Mouse (Mus musculus): Measurements from ENCODE around the gene Tmtc2.
A peak's percentile ranks its signal among the peaks of the same experiment; 100 is the strongest.

Tmtc2 gene

GRCm38 (mm10) chr10:105548040-105548439, 26.2 kb downstream of the Tmtc2 start:
- DNase-seq (ENCODE audit: low spot score) = no peak

- no peak for DNase-seq (ENCODE audit: low spot score)
Observed at GRCm38 (mm10) chr10:105544004-105545003, 29.9 kb downstream of the Tmtc2 start.

- DNase-seq (ENCODE audit: low spot score) = no peak
Observed at GRCm38 (mm10) chr10:105542081-105542480, 32.2 kb downstream of the Tmtc2 start.

- DNase-seq (ENCODE audit: low spot score) = no peak
Observed at GRCm38 (mm10) chr10:105539697-105540096, 34.6 kb downstream of the Tmtc2 start.

GRCm38 (mm10) chr10:105536910-105537309, 37.3 kb downstream of the Tmtc2 start:
- DNase-seq (ENCODE audit: low spot score) = no peak

DNA sequence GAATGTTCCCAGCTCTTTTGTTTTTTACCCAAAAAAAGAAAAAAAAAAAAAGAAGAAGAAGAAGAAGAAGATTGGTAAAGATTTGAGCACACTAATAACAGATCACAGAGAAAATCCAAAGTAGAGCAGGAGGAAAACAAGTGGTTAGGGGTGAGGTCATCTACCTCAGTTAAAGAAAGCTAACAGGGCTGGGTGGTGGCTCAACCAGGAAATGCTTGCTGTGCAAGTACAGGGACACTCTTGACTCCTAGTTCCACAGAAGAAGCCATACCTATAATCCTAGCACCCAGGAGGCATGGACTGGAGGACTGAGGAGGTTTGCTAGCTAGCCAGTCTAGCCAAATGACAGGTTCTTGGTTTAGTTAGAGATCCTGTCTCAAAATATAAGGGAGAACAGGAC, 38.4 kb downstream of the Tmtc2 start:
- no peak for DNase-seq (ENCODE audit: low spot score)

GRCm38 (mm10) chr10:105532747-105533146, 41.5 kb downstream of the Tmtc2 start:
- DNase-seq (ENCODE audit: low spot score) = peak; percentile 30

GRCm38 (mm10) chr10:105532019-105532525, 42.2 kb downstream of the Tmtc2 start:
- no peak for DNase-seq (ENCODE audit: low spot score)

DNA sequence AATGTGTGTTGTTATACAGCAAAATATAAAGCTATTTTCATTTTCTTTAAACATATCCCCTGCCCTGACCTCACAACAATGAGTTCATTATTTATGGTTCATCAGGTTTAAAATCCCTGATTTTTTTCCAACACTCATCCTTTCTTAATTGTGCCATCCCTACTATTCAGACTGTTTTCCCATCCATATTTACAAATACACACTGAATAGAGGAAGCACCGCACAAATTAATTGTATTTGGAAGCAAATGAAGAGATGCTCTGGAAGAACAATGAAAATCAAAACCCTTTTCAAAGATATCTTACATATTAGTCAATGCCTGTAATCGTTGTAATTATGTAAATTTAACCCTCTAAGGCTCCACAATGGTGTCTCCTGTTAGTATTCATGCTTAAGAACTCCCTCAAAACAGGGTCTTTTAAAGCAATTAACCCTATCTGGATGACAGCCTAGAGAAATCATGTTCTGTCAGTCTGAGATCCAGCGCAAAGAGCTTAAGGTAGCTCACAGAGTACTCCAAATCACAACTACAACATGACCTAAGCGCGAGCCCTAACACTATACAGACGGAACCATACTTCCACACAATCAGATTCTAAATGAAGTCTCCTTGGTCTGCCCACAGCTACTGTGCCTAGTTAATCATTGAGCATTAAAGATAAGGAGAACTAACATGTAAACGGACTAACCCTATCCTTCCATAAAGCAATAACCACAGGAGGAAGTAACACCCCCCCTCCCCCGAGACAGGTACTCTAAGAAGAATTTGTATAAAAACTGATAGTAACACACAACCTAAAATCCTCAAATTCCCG, 43.0 kb downstream of the Tmtc2 start:
- DNase-seq (ENCODE audit: low spot score) = no peak

DNA sequence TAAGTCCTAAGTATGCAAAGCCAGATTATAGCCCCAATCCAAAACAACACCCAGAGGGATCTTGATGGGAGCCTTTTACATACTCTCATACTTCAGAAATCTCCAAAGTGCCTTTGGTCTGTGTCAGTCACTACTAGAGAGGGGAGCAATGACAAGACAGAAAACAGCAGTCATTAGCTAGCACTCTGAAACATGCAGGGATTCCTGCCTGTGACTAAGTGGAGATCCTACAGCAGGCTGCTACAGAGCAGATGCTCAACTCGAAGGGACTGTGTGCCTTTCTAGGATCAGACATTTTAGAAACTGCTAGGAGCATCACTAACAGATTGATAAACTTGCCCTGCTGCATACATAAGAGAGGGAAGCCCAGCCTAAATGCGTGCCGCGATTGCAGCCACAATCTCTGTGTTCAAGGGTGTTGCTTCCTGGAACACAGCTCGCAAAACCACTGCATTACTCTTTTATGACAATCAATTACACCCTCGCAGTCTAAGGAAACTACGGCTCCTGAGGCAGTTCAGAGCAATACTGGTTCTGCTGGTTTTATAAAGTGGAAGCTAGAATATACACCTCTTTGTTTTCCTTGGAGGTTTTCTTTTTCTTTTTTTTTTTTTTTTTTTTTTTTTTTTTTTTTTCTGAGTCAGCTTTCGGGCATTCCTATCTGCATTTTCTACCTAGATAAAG, 50.7 kb downstream of the Tmtc2 start:
- DNase-seq (ENCODE audit: low spot score) = no peak

DNA sequence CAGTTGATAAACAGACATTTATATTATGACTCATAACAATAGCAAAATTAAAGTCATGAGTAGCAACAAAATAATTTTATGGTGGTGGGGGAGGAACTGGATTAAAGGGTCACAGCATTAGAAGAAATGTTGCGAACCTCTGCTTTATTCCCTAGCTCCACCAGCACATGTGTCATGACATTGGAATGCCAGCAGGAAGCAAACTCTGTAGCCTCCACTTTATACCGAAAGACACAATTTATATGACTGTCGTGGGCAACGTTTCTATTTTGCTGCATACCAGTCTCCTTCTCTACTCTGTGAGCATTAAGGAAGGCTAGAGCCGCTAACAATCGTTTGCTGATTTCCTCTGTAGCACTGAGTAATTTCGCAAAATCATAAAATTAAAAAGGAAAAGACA, 51.8 kb downstream of the Tmtc2 start:
- no peak for DNase-seq (ENCODE audit: low spot score)

DNA sequence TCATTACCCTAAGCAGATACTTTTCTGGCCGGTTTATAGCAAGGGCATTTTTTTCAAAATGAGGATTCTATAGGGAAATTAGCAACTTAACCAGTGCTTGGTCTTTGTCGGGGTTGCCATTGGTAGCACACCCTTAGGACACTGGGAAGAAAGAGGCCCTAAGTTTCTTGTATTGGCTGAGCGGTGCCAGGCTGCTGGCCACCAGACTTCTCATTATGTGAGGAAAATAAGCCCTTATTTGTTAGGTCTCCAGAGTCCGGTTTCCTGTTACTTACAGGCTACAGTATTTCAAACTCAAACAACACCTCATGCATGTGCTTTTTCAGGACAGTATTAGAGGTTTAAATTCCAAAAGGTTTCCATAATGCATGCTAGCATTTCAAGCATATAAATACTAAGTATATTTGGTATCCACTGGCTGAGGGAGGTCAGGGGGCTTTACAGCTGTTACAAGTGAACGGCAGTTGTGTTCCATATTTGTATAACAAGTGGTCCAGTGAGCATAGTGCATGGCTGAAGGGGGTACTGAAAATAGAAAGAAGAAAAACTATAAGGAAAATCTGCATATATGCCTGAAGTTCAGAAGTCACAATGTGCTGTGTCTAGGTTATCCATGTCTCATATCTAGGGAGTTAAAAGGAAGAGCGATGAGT, 55.0 kb downstream of the Tmtc2 start:
- DNase-seq (ENCODE audit: low spot score) = no peak

DNA sequence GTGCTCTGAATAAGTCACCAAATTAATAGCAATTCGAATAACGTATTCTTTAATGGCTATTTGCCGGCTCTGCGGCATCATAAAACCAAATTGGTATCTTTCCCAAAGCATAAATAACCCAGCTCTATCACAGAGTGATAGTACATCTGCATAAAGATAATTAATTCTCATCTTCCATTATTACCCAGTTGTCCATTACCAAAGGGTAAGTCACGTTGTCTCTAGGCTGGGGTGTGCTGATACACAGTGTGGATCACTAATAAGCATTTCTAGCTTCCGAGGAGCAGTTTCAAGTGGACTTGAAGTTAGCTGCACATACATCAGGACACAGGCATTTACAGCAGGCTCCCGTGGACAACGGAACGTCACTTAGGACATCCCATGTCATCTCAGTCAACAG, 56.1 kb downstream of the Tmtc2 start:
- DNase-seq (ENCODE audit: low spot score) = no peak

DNA sequence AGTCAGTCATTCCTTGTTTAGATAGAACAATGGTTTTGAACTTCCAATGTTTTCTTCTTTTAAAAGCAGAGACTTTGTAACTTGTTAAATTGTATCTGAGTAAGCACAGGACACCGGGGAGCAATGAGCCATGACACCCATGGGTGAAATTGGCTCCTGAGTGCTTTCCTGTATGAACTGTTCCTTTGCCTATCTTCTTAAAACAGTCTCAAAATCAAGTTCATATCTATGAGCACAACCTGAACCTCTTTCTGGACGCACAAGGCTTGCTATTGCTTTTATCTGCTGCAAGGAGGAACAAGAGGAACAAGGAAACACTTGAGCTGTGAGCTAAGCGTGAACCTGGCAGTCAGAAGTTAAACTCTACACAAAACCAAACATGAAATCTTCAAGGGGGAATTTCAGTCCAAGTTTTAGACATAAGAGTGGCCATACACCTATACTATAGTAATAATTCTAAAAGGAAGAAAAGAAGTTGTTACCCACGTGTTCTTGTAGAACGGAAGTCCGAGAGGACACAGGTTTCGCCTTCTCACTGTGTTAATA, 60.4 kb downstream of the Tmtc2 start:
- no peak for DNase-seq (ENCODE audit: low spot score)

DNA sequence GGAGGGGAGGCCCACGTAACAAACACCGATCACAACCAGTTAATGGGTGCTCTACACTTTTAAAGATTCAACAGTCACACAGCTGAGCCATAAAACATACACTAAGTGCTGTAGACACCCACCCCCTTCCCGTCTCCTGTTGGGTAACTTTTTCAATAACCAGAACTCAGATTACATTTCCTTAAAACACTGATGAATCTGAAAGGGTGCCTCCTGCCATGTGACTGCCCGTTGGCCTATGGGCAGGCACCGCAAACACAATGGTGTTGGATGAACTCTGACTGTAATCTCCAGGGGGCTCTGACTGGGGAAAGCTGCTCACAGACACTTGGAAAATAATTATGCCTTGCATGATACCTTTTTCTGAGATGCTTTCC, 64.4 kb downstream of the Tmtc2 start:
- peak; percentile 35 for DNase-seq (ENCODE audit: low spot score)

DNA sequence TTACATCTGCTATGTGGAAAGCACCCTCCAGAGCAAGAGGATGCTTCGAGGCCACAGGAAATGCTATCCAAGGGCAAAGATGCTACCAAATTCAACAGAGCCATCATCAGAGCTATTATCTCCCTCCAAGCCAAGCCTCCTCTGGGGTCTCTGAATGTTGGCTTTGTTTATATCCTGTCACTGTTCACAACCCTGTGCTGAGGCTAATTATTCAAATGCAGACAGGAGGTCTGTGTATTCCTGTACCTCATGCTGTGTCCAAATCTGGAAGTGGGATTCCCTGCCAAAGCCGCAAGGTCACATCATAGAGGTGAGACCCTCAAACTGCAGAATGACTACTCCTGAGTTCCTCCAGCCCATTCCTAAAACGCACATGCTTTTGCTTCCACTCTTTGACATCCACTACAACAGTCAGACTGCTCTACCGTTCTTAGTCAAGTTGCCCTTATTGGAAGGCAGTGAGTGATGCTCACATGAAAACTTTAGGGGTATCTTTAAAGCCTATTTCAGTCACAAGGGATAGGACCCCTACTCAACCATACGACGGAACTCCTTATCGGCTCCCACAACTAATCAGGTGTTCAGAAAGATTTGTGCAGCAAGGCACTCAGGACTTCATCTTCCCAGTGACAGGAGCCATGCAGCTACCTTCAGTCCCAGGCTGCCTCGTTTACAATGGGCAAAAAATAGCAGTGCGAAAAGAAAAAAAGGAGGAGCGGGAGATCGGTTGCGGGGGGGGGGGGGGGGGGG, 64.9 kb downstream of the Tmtc2 start:
- no peak for DNase-seq (ENCODE audit: low spot score)

DNA sequence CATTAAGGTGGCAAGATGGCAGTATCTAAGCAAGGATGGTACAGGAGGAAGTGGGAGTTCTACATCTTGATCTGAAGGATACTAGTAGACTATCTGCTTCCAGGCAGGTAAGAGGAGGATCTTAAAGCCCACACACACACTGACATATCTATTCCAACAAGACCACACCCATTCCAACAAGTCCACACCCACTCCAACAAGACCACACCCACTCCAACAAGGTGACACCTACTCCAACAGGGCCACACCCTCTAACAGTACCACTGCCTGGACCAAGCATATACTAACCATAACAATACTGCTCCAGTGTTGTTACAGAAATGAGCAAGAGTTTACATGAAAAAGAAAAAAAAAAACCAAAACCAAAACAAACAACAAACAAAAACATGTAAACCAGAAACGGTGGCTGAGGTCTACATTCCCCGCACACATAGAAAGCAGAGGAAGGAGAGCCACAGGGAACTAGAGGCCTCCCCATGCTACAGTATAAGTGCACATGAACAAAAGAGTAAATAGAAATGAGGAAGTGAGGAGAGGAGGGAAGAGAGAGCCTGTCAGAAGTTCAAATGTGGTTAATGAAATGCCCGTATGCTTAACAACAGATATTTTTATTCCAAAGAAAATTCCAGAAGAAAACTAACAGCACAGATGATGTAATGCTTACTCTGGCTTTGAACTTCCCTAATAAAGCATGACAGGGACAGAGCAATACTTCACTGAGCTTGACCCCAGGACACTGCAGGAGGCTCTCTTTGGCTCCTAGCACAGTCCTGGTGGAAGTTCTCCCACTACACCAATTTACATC, 66.1 kb downstream of the Tmtc2 start:
- DNase-seq (ENCODE audit: low spot score) = no peak

DNA sequence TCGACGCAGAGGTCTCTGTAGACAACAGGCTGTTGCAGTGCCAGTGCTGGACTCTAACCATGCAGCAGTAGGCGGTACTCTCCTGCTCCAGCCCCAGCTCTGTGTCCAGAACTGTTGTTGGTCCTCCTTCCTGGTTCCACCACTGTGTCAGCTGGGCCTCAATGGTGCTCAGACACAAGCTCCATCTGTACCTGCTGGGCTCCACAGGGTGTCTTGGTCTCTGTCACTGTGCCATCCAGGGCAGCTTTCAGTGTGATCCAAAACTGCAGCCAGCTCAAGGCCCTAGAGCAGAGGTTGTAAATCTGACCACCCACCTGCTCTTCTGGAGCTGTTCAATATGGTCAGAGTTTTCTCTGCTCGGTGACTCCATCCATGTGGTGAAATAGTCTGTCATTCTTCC, 68.2 kb downstream of the Tmtc2 start:
- no peak for DNase-seq (ENCODE audit: low spot score)

- DNase-seq (ENCODE audit: low spot score) = no peak
Observed at GRCm38 (mm10) chr10:105504472-105504871, 69.8 kb downstream of the Tmtc2 start.

GRCm38 (mm10) chr10:105501736-105502135, 72.5 kb downstream of the Tmtc2 start:
- peak; percentile 42 for DNase-seq (ENCODE audit: low spot score)

Measured in embryo, embryonic 10.5 days (tissue).